15 mouse cellular contexts compared by ENCODE assay signal in the genomic region with DNA sequence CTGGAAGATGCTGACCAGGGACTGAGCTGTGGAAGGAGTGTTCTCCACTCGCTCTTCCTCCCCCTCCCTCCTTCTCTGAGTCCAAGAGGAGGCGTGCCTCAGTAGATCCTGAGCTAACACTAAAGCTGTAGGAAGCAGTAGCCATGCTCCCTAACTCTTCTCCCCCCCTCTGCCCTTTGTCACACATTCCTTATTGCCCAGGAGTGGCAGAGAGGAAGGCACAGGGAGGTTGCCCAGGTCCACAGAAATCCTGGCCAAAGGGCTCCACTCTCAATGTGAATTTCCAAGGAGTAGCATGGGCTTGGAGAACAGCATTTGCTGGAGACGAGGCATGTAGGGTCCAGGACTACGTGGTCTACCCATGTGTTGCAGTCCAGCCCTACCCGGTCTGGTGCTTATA.
A peak's percentile ranks its signal among the peaks of the same experiment; 100 is the strongest.
DNase-seq lines count a peak whose midpoint lies in the region; ATAC-seq lines count a peak whose summit lies in the region.
"Had no signal": no experiment of that assay in that cellular context is flagged by ENCODE, and none has a peak within 500 bp of the region (broad histone marks: within the 10 kb centered on the region; RNA-seq: fewer than 3 reads in every experiment).

No protein-coding gene starts in this region.

- H3K4me1 ChIP-seq in heart, embryonic 13.5 days = peaks cover 78% of the 10 kb centered on the region
- H3K4me1 ChIP-seq in heart, embryonic 11.5 days (ENCODE audit: control insufficient read depth, insufficient read depth, low read length) = peaks cover 61% of the 10 kb centered on the region
- H3K4me1 ChIP-seq in lung, embryonic 16.5 days (replicated peaks; ENCODE audit: control insufficient read depth, insufficient read depth, low read length) = peaks cover 50% of the 10 kb centered on the region
- H3K4me1 ChIP-seq in brown adipose tissue, adult 24 weeks (ENCODE audit: control insufficient read depth, insufficient read depth, insufficient read length, low read length) = peaks cover 53% of the 10 kb centered on the region
- peaks cover 85% of the 10 kb centered on the region for H3K4me1 ChIP-seq in liver, embryonic 15.5 days (replicated peaks)
- peaks cover 17% of the 10 kb centered on the region for H3K4me1 ChIP-seq in forebrain, embryonic 10.5 days
- H3K4me1 ChIP-seq: forebrain, embryonic 13.5 days; midbrain, embryonic 15.5 days had no signal

- no peaks in the 10 kb centered on the region for H3K9me3 ChIP-seq in heart, embryonic 13.5 days
- H3K9me3 ChIP-seq in heart, embryonic 11.5 days (replicated peaks; ENCODE audit: control insufficient read depth, low read length) = no peaks in the 10 kb centered on the region
- H3K9me3 ChIP-seq in lung, embryonic 16.5 days (ENCODE audit: control insufficient read depth, low read length) = no peaks in the 10 kb centered on the region
- H3K9me3 ChIP-seq in liver, embryonic 15.5 days (replicated peaks) = no peaks in the 10 kb centered on the region
- H3K9me3 ChIP-seq in forebrain, embryonic 10.5 days = no peaks in the 10 kb centered on the region
- H3K9me3 ChIP-seq: forebrain, embryonic 13.5 days; midbrain, embryonic 15.5 days had no signal

- ATAC-seq in heart, embryonic 13.5 days (ENCODE audit: extremely low read depth, insufficient number of reproducible peaks, low FRiP score, low TSS enrichment) = no peak
- ATAC-seq in heart, embryonic 11.5 days (replicated peaks; ENCODE audit: insufficient number of reproducible peaks, low FRiP score, low TSS enrichment) = no peak
- 0 out of 2 replicates have a peak, but pooled peaks have one; percentile 9 for ATAC-seq in lung, embryonic 16.5 days (ENCODE audit: low read depth)
- no peak for ATAC-seq in liver, embryonic 15.5 days (ENCODE audit: insufficient read depth)
- ATAC-seq: forebrain, embryonic 13.5 days; inflammation-experienced regulatory T-cells, adult 6 months; midbrain, embryonic 15.5 days had no signal

- H3K4me3 ChIP-seq in heart, embryonic 13.5 days = no peak overlapping the region
- H3K4me3 ChIP-seq in heart, embryonic 11.5 days (ENCODE audit: low read depth, low read length) = no peak overlapping the region
- no peak overlapping the region for H3K4me3 ChIP-seq in lung, embryonic 16.5 days (ENCODE audit: low read length)
- no peak overlapping the region for H3K4me3 ChIP-seq in brown adipose tissue, adult 24 weeks (ENCODE audit: insufficient read depth, low read depth, low read length)
- no peak overlapping the region for H3K4me3 ChIP-seq in liver, embryonic 15.5 days (replicated peaks)
- H3K4me3 ChIP-seq in forebrain, embryonic 10.5 days = no peak overlapping the region
- H3K4me3 ChIP-seq: forebrain, embryonic 13.5 days; layer of hippocampus, adult 2 months; midbrain, embryonic 15.5 days had no signal

- H3K27ac ChIP-seq in heart, embryonic 13.5 days (replicated peaks) = no peak overlapping the region
- H3K27ac ChIP-seq in heart, embryonic 11.5 days (ENCODE audit: low read depth, low read length) = no peak overlapping the region
- H3K27ac ChIP-seq in lung, embryonic 16.5 days (ENCODE audit: low read length) = peak overlapping the region; percentile 49
- peak overlapping the region; percentile 81 for H3K27ac ChIP-seq in brown adipose tissue, adult 24 weeks (replicated peaks; ENCODE audit: low read depth, low read length)
- peak overlapping the region; percentile 68 for H3K27ac ChIP-seq in liver, embryonic 15.5 days (replicated peaks)
- H3K27ac ChIP-seq in forebrain, embryonic 10.5 days = no peak overlapping the region; the same call in 1 of the 2 replicates
- H3K27ac ChIP-seq: forebrain, embryonic 13.5 days; layer of hippocampus, adult 2 months; midbrain, embryonic 15.5 days had no signal

- H3K4me2 ChIP-seq in heart, embryonic 13.5 days = no peak overlapping the region
- H3K4me2 ChIP-seq in heart, embryonic 11.5 days = no peak overlapping the region
- no peak overlapping the region for H3K4me2 ChIP-seq in lung, embryonic 16.5 days (ENCODE audit: low read depth, low read length)
- no peak overlapping the region for H3K4me2 ChIP-seq in liver, embryonic 15.5 days
- H3K4me2 ChIP-seq: forebrain, embryonic 13.5 days; midbrain, embryonic 15.5 days had no signal

- peak overlapping the region; percentile 17; the same call in 1 of the 2 replicates for H3K9ac ChIP-seq in heart, embryonic 13.5 days
- H3K9ac ChIP-seq in heart, embryonic 11.5 days (ENCODE audit: low read depth, low read length) = no peak overlapping the region
- no peak overlapping the region for H3K9ac ChIP-seq in lung, embryonic 16.5 days (ENCODE audit: low read length)
- H3K9ac ChIP-seq in liver, embryonic 15.5 days = no peak overlapping the region
- H3K9ac ChIP-seq: forebrain, embryonic 13.5 days; midbrain, embryonic 15.5 days had no signal

- no peak for DNase-seq in lung, postnatal 4 days
- no peak for DNase-seq in spleen, postnatal 10 days (ENCODE audit: low spot score in 2 of 2)
- DNase-seq in forebrain, embryonic 10.5 days (ENCODE audit: extremely low spot score, low spot score) = no peak
- DNase-seq: cerebellum, postnatal 36 days; lung, adult 2 months; retina, postnatal 1 day had no signal

- 80% methylated on average over 5 of the region's 5 CpGs for WGBS in heart, embryonic 13.5 days
- WGBS in heart, embryonic 11.5 days (ENCODE audit: insufficient replicate concordance) = 75% methylated on average over 5 of the region's 5 CpGs
- WGBS in lung, embryonic 16.5 days = 66% methylated on average over 5 of the region's 5 CpGs
- 77% methylated on average over 5 of the region's 5 CpGs for WGBS in liver, embryonic 15.5 days (ENCODE audit: insufficient replicate concordance)
- 90% methylated on average over 5 of the region's 5 CpGs for WGBS in forebrain, embryonic 10.5 days

- H3K27me3 ChIP-seq in heart, embryonic 13.5 days (replicated peaks) = no peaks in the 10 kb centered on the region
- no peaks in the 10 kb centered on the region for H3K27me3 ChIP-seq in heart, embryonic 11.5 days (ENCODE audit: control insufficient read depth, insufficient read depth, low read length)
- H3K27me3 ChIP-seq in lung, embryonic 16.5 days (ENCODE audit: control insufficient read depth, insufficient read depth, low read depth, low read length) = no peaks in the 10 kb centered on the region
- H3K27me3 ChIP-seq in liver, embryonic 15.5 days = no peaks in the 10 kb centered on the region
- no peaks in the 10 kb centered on the region for H3K27me3 ChIP-seq in forebrain, embryonic 10.5 days (ENCODE audit: poor library complexity, severe bottlenecking)
- H3K27me3 ChIP-seq: forebrain, embryonic 13.5 days; midbrain, embryonic 15.5 days had no signal

- H3K36me3 ChIP-seq in heart, embryonic 13.5 days = no peaks in the 10 kb centered on the region
- no peaks in the 10 kb centered on the region for H3K36me3 ChIP-seq in heart, embryonic 11.5 days (ENCODE audit: control insufficient read depth, insufficient read depth, low read length)
- no peaks in the 10 kb centered on the region for H3K36me3 ChIP-seq in lung, embryonic 16.5 days (ENCODE audit: control insufficient read depth, insufficient read depth, low read length)
- H3K36me3 ChIP-seq in liver, embryonic 15.5 days (replicated peaks) = no peaks in the 10 kb centered on the region
- no peaks in the 10 kb centered on the region for H3K36me3 ChIP-seq in forebrain, embryonic 10.5 days (replicated peaks)
- H3K36me3 ChIP-seq: midbrain, embryonic 15.5 days had no signal

Comparison
In these comparisons a context has a peak if more than half of its experiments do, and no peak if none do; other contexts are left out.
1. H3K27ac ChIP-seq: peak in lung, embryonic 16.5 days (single experiment), brown adipose tissue, adult 24 weeks (single experiment) and liver, embryonic 15.5 days (single experiment); none in heart, embryonic 13.5 days (single experiment), heart, embryonic 11.5 days (single experiment) and forebrain, embryonic 10.5 days (single experiment).